Mouse (Mus musculus): ENCODE measurements at regions not wholly inside any gene's neighbourhood (a gene's known extent, or its start where the extent isn't known, plus 50 kb on each side); places are given as distances from the start of the nearest gene placed in this dataset.

DNA sequence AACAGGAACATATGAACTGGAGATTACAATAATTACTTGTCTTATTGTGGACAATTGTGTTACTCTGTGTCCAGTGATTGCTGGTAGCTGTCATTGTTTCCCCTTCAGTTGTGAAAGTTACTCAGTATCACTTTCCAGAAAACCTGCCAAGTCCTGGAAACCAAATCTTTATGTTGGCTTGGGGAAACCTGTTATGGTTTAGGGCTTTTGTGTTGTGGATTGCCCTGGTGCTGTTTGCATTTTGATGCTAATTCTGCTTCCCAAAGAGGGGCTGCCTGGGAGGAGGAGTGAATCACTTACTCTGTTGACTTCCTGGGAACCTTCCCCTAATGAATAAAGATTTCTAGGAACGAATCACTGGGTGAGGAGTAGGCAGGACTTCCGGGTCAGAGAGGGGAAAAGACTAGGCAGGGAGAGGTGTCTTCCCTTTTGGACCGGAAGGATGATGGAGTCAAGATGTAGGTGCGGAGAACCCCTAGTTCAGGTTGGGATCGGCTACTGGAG lies 321.6 kb downstream of the Nedd1 start:
- TF ChIP-seq CTCF (IDR thresholded peaks at IDR 0.05; ENCODE audit: extremely low read depth, insufficient read length, insufficient replicate concordance, low read depth, low read length) (no peak), POLR2A (IDR thresholded peaks at IDR 0.05; ENCODE audit: low read depth, low read length) (no peak)
